Mouse (Mus musculus) small intestine, adult 2 months (tissue): Measurements from ENCODE around the gene Rab34.

ENCODE experiments used
- CTCF ChIP-seq: fragments of 200-500 bp; IDR thresholded peaks from 2 replicates; pipeline ENCODE4 v1.5.1; 2012; ENCODE audit warnings: low read depth, mild to moderate bottlenecking, control low read depth, inconsistent platforms, low read length, moderate library complexity, mixed read lengths; ENCODE audit not compliant: insufficient replicate concordance, insufficient read length; ENCODE audit errors: extremely low read depth
- POLR2A ChIP-seq: fragments of 200-500 bp; IDR thresholded peaks from 2 replicates; pipeline ENCODE4 v1.6.1; 2012; ENCODE audit warnings: low read depth, mild to moderate bottlenecking, control low read depth, inconsistent platforms, low read length, moderate library complexity

DNA sequence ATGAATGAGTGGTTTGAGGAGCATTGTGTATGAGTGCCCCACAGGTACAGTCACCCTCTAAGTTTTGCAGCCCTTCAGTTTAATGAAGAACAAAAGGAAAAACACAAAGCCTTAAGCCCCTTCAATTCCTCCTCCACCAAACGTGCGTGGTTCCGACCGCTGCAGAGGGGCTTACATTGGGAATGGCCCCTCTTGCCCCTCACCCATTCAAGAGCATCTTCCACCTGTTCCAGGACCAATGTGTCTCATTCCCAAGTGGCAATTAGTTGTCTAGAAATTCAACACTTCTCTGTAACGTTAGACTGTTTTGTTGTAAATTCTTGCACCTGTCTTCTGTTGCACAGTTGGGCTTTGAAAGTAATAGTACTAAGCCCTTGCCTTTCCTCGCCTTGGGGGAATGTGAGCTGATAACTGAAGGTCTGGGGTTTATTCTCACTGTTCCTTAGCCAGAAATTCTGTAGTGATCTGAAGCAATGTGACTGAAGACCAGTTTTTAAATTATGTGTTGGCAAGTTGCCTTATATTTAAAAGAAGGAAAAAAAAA, 32.0 kb upstream of the Rab34 start:
- TF ChIP-seq POLR2A (no peak), CTCF (no peak)
